Mouse (Mus musculus): ENCODE results near the gene Slc3a1.

The Slc3a1 gene

GRCm38 (mm10) chr17:85089011-85089410, 60.8 kb downstream of the Slc3a1 start:
- peak; percentile 8 for DNase-seq (ENCODE audit: low read depth)

GRCm38 (mm10) chr17:85089621-85090020, 61.4 kb downstream of the Slc3a1 start:
- DNase-seq (ENCODE audit: low read depth): no peak

GRCm38 (mm10) chr17:85090120-85091099, 62.2 kb downstream of the Slc3a1 start, which contains the start of the genes Prepl and Camkmt:
Prepl (minus strand) TSS chr17:85090241.
Camkmt (plus strand) TSS chr17:85090552.
- DNase-seq (ENCODE audit: low read depth): peak; percentile 98

GRCm38 (mm10) chr17:85091762-85092161, 63.6 kb downstream of the Slc3a1 start:
- no peak for DNase-seq (ENCODE audit: low read depth)

GRCm38 (mm10) chr17:85096396-85096795, 68.2 kb downstream of the Slc3a1 start:
- DNase-seq (ENCODE audit: low read depth): no peak

GRCm38 (mm10) chr17:85098677-85099323, 70.6 kb downstream of the Slc3a1 start:
- no peak for DNase-seq (ENCODE audit: low read depth)

- no peak for DNase-seq (ENCODE audit: low read depth)
Observed at GRCm38 (mm10) chr17:85100232-85100631, 72.1 kb downstream of the Slc3a1 start.

- DNase-seq (ENCODE audit: low read depth): no peak
Observed at GRCm38 (mm10) chr17:85101751-85102150, 73.6 kb downstream of the Slc3a1 start.

- DNase-seq (ENCODE audit: low read depth): no peak
Observed at GRCm38 (mm10) chr17:85103310-85103709, 75.1 kb downstream of the Slc3a1 start.

GRCm38 (mm10) chr17:85110640-85111039, 82.5 kb downstream of the Slc3a1 start:
- no peak for DNase-seq (ENCODE audit: low read depth)

GRCm38 (mm10) chr17:85113441-85113840, 85.3 kb downstream of the Slc3a1 start:
- DNase-seq (ENCODE audit: low read depth): no peak
